Comparison of ENCODE assay signal across 8 mouse cellular contexts in genomic region chr11:43434024-43434407, GRCm38 (mm10). TPM values are rescaled to one million over a fixed set of nuclear protein-coding genes. Genes with fewer than 3 reads are reported as not detected.
DNase-seq lines count a peak whose midpoint lies in the region; ATAC-seq and TF ChIP-seq lines count a peak whose summit lies in the region.

No protein-coding gene starts in this region.

- 0 out of 2 replicates have a peak, but pooled peaks cover 2% of the 10 kb centered on the region for H3K4me1 ChIP-seq in lung, postnatal 0 days (ENCODE audit: insufficient read depth, low read depth, low read length)
- peaks cover 15% of the 10 kb centered on the region for H3K4me1 ChIP-seq in erythroblast, embryonic 14.5 days (ENCODE audit: control insufficient read depth)
- H3K4me1 ChIP-seq in limb, embryonic 14.5 days (ENCODE audit: control insufficient read depth, insufficient read depth, low read length), result peaks cover 8% of the 10 kb centered on the region; the same call in 1 of the 2 replicates
- H3K4me1 ChIP-seq in stomach, embryonic 14.5 days (ENCODE audit: control insufficient read depth, insufficient read depth, low read length), result peaks cover 5% of the 10 kb centered on the region; the same call in 1 of the 2 replicates

- peaks cover 11% of the 10 kb centered on the region; the same call in 1 of the 2 replicates for H3K36me3 ChIP-seq in lung, postnatal 0 days (ENCODE audit: insufficient read depth, low read length)
- peaks cover 24% of the 10 kb centered on the region for H3K36me3 ChIP-seq in erythroblast, embryonic 14.5 days (ENCODE audit: control insufficient read depth)
- peaks cover 19% of the 10 kb centered on the region for H3K36me3 ChIP-seq in limb, embryonic 14.5 days (ENCODE audit: control insufficient read depth, insufficient read depth, low read length)
- H3K36me3 ChIP-seq in stomach, embryonic 14.5 days (ENCODE audit: control insufficient read depth, insufficient read depth, low read length), result peaks cover 13% of the 10 kb centered on the region

- DNase-seq in lung, postnatal 0 days (ENCODE audit: low spot score), result no peak
- no peak for DNase-seq in lung, postnatal 14 days
- DNase-seq in limb, embryonic 14.5 days (ENCODE audit: low spot score), result no peak
- DNase-seq in urinary bladder, postnatal 4 days (ENCODE audit: low spot score in 2 of 2), result no peak
- no peak for DNase-seq in left cerebral cortex, adult 9 months (ENCODE audit: low spot score in 2 of 2)

- no peaks in the 10 kb centered on the region for H3K9me3 ChIP-seq in lung, postnatal 0 days (ENCODE audit: low read length)
- H3K9me3 ChIP-seq in erythroblast, embryonic 14.5 days (ENCODE audit: control insufficient read depth, low read length), result no peaks in the 10 kb centered on the region
- no peaks in the 10 kb centered on the region for H3K9me3 ChIP-seq in limb, embryonic 14.5 days (ENCODE audit: control insufficient read depth, low read length)
- no peaks in the 10 kb centered on the region for H3K9me3 ChIP-seq in stomach, embryonic 14.5 days (ENCODE audit: control insufficient read depth, low read depth, low read length)

- TF ChIP-seq CTCF in lung, postnatal 0 days (IDR thresholded peaks at IDR 0.05), result no peak

- no peaks in the 10 kb centered on the region for H3K27me3 ChIP-seq in lung, postnatal 0 days (replicated peaks; ENCODE audit: insufficient read depth, low read length)
- H3K27me3 ChIP-seq in erythroblast, embryonic 14.5 days (ENCODE audit: control insufficient read depth), result 0 out of 2 replicates have a peak, but pooled peaks cover 4% of the 10 kb centered on the region
- H3K27me3 ChIP-seq in limb, embryonic 14.5 days (ENCODE audit: control insufficient read depth, insufficient read depth, low read length), result no peaks in the 10 kb centered on the region
- no peaks in the 10 kb centered on the region for H3K27me3 ChIP-seq in stomach, embryonic 14.5 days (ENCODE audit: control insufficient read depth, insufficient read depth, low read length)

- 4% methylated on average over 9 of the region's 9 CpGs for WGBS in lung, postnatal 0 days
- WGBS in limb, embryonic 14.5 days, result 2% methylated on average over 9 of the region's 9 CpGs
- WGBS in stomach, embryonic 14.5 days, result under 1% methylated on average over 9 of the region's 9 CpGs

- TF ChIP-seq POLR2A in limb, embryonic 14.5 days (IDR thresholded peaks at IDR 0.05; ENCODE audit: borderline replicate concordance, extremely low read depth, insufficient read depth, insufficient read length), result no peak

- H3K4me2 ChIP-seq in lung, postnatal 0 days (replicated peaks; ENCODE audit: low read depth, low read length), result peak overlapping the region; percentile 61
- peak overlapping the region; percentile 59 for H3K4me2 ChIP-seq in limb, embryonic 14.5 days (replicated peaks; ENCODE audit: low read depth, low read length, severe bottlenecking)
- peak overlapping the region; percentile 79 for H3K4me2 ChIP-seq in stomach, embryonic 14.5 days (replicated peaks; ENCODE audit: low read depth, low read length)

- peak overlapping the region; percentile 75 for H3K9ac ChIP-seq in lung, postnatal 0 days (replicated peaks; ENCODE audit: low read depth)
- H3K9ac ChIP-seq in limb, embryonic 14.5 days (ENCODE audit: low read depth, low read length, severe bottlenecking), result peak overlapping the region; percentile 77
- H3K9ac ChIP-seq in stomach, embryonic 14.5 days (replicated peaks; ENCODE audit: low read depth, low read length), result peak overlapping the region; percentile 65

- H3K4me3 ChIP-seq in lung, postnatal 0 days (ENCODE audit: low read depth, low read length), result peak overlapping the region; percentile 86
- H3K4me3 ChIP-seq in erythroblast, embryonic 14.5 days (replicated peaks), result peak overlapping the region; percentile 100
- peak overlapping the region; percentile 90 for H3K4me3 ChIP-seq in limb, embryonic 14.5 days (replicated peaks; ENCODE audit: low read length)
- peak overlapping the region; percentile 89 for H3K4me3 ChIP-seq in stomach, embryonic 14.5 days (ENCODE audit: low read depth, low read length)

- no peak for TF ChIP-seq EP300 in lung, postnatal 0 days (IDR thresholded peaks at IDR 0.05)

- ATAC-seq in lung, postnatal 0 days, result peak; percentile 47
- ATAC-seq in limb, embryonic 14.5 days (ENCODE audit: low FRiP score, low read depth), result no peak
- no peak; the same call in 1 of the 2 replicates for ATAC-seq in stomach, embryonic 14.5 days (ENCODE audit: insufficient number of reproducible peaks, insufficient read depth, low FRiP score, low read depth)
- ATAC-seq in inflammation-experienced regulatory T-cells, adult 6 months, result no peak

- peak overlapping the region; percentile 78 for H3K27ac ChIP-seq in lung, postnatal 0 days (ENCODE audit: low read length)
- H3K27ac ChIP-seq in limb, embryonic 14.5 days (replicated peaks; ENCODE audit: low read depth, low read length), result no peak overlapping the region
- peak overlapping the region; percentile 3; the same call in 1 of the 2 replicates for H3K27ac ChIP-seq in stomach, embryonic 14.5 days (ENCODE audit: low read length)

RNA-seq across cellular contexts. Expression of gene Slu7, which starts 0.5 kb away (rescaled TPM):
- 52.8 and 56.0 TPM in 2 replicates for polyA plus RNA-seq in lung, postnatal 0 days (2015; fragmentation: Nextera tagmentation; extraction: Ambion mirVana)
- 0.93 and 0.96 TPM in 2 replicates for polyA plus RNA-seq in erythroblast, embryonic 14.5 days (2012)
- polyA plus RNA-seq in limb, embryonic 14.5 days (2012; rRNA removed), result 8.2 and 15.5 TPM in 2 replicates
- 48.2 and 52.1 TPM in 2 replicates for polyA plus RNA-seq in limb, embryonic 14.5 days (2014; fragmentation: Nextera tagmentation; extraction: Ambion mirVana)
- polyA plus RNA-seq in stomach, embryonic 14.5 days (2014; fragmentation: Nextera tagmentation; extraction: Ambion mirVana), result 55.4 and 58.6 TPM in 2 replicates
- 100 to 1,000 TPM; 102 to 127 (median 108) TPM for polyA plus RNA-seq in inflammation-experienced regulatory T-cells, adult 6 months (2017; shearing (Covaris generic))

RNA-seq across cellular contexts. Expression of gene Pttg1, which starts 8.0 kb away (rescaled TPM):
- polyA plus RNA-seq in lung, postnatal 0 days (2015; fragmentation: Nextera tagmentation; extraction: Ambion mirVana), result 124 and 130 TPM in 2 replicates
- polyA plus RNA-seq in erythroblast, embryonic 14.5 days (2012), result 7.7 and 11.4 TPM in 2 replicates
- polyA plus RNA-seq in limb, embryonic 14.5 days (2012; rRNA removed), result 50.9 and 66.8 TPM in 2 replicates
- polyA plus RNA-seq in limb, embryonic 14.5 days (2014; fragmentation: Nextera tagmentation; extraction: Ambion mirVana), result 80.9 and 86.5 TPM in 2 replicates
- 68.1 and 74.9 TPM in 2 replicates for polyA plus RNA-seq in stomach, embryonic 14.5 days (2014; fragmentation: Nextera tagmentation; extraction: Ambion mirVana)
- polyA plus RNA-seq in inflammation-experienced regulatory T-cells, adult 6 months (2017; shearing (Covaris generic)), result 100 to 1,000 TPM; 103 to 180 (median 127) TPM

RNA-seq across cellular contexts. Expression of gene C1qtnf2, which starts 40.1 kb away (rescaled TPM):
- polyA plus RNA-seq in lung, postnatal 0 days (2015; fragmentation: Nextera tagmentation; extraction: Ambion mirVana), result 9.2 and 10.2 TPM in 2 replicates
- polyA plus RNA-seq in erythroblast, embryonic 14.5 days (2012), result not detected in 2 replicates
- 32.7 and 32.9 TPM in 2 replicates for polyA plus RNA-seq in limb, embryonic 14.5 days (2012; rRNA removed)
- polyA plus RNA-seq in limb, embryonic 14.5 days (2014; fragmentation: Nextera tagmentation; extraction: Ambion mirVana), result 40.3 and 46.1 TPM in 2 replicates
- 7.9 and 9.3 TPM in 2 replicates for polyA plus RNA-seq in stomach, embryonic 14.5 days (2014; fragmentation: Nextera tagmentation; extraction: Ambion mirVana)
- polyA plus RNA-seq in inflammation-experienced regulatory T-cells, adult 6 months (2017; shearing (Covaris generic)), result not detected
